Mouse (Mus musculus) thymus, postnatal 0 days (tissue): ENCODE measurements at regions not wholly inside any gene's neighbourhood (a gene's known extent, or its start where the extent isn't known, plus 50 kb on each side); places are given as distances from the start of the nearest gene placed in this dataset.

Experiments
- DNase-seq: peaks from one replicate; pipeline ENCODE4 v3.0.0-alpha.2; 2015; ENCODE audit warnings: low spot score

DNA sequence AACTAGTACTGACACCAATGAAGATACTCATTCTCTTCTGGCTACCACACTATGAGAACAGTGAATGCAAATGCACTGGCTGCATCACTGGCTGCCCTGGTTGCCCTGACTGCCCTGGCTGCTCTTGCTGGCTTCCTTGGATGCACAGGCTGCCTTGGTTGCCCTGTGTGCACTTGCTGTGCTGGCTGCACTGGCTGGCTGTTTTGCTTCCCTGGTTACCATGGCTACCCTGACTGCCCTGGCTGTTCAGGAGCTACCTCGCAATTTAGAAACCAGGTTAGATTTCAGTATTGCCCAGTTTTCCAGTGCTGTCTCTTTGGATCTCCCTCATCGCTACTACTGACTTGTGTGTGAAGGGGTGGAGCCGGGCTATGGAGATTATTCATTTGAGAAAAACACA lies 175.7 kb downstream of the Fat4 start:
- DNase-seq: no peak

- no peak for DNase-seq
Observed at GRCm38 (mm10) chr3:39065457-39065856, 178.7 kb downstream of the Fat4 start.

- no peak for DNase-seq
Observed at GRCm38 (mm10) chr3:39069011-39069410, 182.3 kb downstream of the Fat4 start.

DNA sequence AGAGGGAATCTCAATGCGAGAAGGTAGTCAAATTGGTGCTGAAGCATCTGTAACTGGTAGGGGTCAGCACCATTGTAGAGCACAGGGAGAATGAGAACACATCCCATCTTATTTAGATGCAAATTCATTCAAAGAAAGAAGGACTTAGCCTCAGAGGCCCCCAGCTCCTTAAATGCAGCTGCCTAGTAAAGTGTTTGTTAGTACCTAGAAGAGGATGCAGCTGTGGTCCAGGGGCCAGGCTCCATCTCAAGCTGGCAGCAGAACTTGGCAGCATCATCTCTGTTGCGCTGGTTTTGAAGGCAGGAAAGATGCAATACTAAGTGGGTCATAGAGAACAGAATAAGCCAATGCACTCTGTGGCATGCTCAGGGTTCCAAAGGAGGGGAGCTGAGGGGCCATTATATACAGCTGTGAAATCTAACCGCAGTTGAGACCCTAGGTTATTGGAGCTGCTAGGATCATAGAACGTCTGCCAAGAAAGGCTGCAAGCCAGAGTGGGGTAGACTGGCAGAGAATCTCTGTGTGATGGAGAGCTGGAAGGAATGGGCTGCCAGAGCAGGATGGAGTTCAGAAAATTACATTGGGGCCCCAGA lies 196.0 kb downstream of the Fat4 start:
- no peak for DNase-seq

DNA sequence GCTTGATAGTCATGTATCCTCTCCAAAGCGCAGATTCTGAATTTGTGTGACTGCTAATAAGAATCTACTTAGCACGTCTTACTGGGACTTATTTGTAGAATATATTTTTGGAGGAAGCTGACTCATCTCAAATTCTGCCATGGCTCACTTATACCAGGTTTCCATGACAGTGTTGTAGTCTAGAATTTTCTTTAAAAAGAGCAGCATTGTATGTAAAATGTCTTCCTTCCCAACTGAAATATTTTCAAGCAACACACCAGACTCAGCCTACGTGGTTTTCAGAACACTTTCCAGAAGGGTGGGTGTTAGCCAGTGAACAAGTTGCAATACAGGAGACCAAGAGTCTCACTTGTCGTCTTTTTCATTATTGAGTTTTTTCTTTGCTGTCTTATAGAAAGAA lies 202.2 kb downstream of the Fat4 start:
- no peak for DNase-seq

DNA sequence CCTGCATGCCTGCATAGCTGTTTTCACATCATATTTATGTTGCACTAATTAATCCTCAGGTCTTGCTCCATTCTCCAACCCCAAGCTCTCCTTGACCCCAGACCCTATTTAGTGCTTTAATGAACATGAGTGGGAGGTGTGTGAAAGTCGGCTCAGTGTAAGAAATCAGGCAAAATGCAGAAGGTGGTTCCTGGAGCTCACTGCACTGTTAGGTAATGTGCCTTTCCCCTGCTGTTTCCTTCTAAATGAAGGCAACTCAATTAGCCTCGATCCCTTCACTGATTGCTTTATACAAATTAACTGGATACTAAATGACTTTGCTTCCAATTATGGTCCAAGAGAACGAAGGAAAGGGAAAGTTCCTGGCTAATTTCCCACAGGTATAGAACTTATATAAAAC lies 215.6 kb downstream of the Fat4 start:
- DNase-seq: no peak

DNA sequence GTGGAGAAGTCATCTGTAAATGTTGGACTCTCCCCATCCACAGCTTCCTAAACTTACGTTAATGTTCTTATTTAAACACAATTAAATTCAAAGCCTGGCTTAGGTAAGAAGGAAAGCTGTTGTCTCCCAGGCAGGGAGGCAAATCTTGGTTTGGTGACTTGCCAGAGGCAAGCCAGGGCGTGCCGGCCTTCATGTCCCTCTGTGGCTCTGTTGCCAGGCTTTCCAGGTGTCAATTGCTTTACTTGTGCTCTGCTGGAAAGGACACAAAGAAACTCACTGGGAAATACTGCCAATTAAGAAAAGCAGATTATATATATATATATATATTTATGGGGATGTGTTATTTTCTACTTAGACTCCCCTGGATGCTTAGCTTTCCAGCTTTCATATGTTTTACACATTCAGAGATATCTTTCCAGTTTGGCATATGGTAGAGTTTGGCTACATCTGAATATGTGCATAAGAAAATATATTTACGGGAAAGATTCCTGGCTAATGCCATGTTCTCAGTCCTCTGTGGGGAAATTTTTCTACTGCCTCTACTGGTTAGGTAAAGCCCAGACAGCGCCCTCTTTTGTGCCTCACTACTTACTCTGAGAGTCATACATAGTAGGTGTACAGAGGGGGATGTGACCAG lies 223.1 kb downstream of the Fat4 start:
- no peak for DNase-seq

GRCm38 (mm10) chr3:39114056-39114455 lies 227.3 kb downstream of the Fat4 start:
- no peak for DNase-seq

DNA sequence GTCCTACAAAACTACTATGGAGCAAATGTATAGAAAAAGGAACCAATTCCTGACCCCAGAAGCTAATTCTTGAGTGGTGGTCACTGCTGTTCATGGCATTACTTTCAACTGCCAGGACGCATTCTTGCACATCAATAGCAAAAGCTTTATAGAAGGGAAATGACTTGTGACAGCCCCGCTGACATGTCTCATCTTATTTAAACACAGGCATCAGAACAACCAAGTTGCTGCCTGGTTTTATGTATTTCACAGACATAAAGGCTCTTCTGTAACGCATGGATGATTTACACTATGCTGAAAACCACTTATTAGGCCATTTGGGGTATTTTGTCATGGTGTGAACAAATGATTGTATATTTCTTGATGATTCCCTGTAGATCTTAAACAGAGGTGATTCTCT lies 228.1 kb downstream of the Fat4 start:
- DNase-seq: no peak

- DNase-seq: no peak
Observed at GRCm38 (mm10) chr3:39115441-39115840, 228.7 kb downstream of the Fat4 start.

GRCm38 (mm10) chr3:39122250-39122649 lies 235.5 kb downstream of the Fat4 start:
- no peak for DNase-seq

GRCm38 (mm10) chr3:39130532-39130931 lies 243.8 kb downstream of the Fat4 start:
- DNase-seq: no peak

DNA sequence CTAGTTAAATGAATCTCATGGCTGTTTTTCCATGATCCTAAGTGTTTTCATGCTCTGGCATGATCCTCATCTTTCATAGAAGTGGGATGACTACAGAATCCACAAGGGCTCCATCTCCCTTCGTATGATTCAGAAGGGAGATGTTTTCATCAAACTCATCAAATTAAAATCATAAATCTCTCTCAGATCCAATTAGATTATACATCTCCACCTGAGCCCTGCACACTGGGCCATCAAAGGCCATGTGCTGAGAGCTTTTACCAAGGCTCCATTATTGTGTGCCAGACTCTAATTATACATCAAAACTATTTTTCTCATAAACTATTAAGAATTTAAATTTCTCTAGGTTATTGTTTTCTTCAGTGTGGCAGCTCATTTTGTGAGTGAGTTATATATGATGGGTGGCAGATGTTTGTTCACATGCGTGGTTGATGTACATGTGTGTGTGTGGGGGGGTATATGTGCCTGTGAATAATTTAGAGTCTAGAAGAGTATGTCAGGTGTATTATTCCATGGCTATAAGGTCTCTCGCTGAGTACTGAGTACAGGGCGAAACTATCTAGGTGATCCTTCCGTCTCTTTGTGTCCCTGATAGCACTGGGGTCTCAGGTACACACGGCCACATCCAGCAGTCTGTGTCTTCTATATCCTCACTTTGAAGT lies 278.4 kb downstream of the Fat4 start:
- DNase-seq: no peak

GRCm38 (mm10) chr3:39182646-39183045 lies 295.9 kb downstream of the Fat4 start:
- DNase-seq: no peak

DNA sequence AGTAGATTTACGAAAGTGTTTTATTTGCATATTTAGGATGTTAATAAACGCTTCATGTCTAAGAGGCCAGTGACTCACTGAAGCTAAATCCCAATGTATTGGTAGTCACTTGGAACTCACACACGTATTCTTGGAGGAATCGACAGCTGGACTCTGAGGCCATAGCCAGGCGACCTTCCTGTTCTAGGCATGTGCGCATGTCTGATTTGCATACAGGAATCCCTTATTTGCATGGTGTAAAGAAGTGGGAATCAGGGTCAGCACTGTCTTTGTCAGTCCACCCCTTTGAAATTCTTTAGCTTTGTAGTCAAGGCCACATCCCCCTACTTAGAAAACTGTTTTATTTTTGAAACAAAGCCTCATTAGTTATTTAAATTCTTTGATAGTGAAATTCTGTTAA lies 308.4 kb downstream of the Fat4 start:
- no peak for DNase-seq

DNA sequence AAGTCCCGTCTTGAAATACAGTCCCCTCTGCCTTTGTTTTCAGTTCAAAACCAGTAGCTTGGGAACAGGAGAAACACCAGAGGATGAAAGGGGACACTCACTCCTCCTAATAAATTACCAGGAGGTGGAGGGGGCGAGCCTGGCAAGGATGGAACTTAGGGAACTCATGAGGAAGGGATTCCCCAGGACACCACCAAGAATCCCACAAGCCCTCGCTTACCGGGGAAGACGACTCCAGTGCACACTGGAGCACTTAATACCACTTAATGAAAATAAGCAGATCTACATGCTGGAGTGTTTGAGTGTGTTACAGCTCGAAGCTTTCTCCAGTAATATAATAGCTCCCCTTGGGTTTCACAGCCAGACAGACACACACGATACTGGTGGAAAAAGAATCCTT lies 315.9 kb downstream of the Fat4 start:
- no peak for DNase-seq

- no peak for DNase-seq
Observed at GRCm38 (mm10) chr3:39208651-39209050, 321.9 kb downstream of the Fat4 start.

DNA sequence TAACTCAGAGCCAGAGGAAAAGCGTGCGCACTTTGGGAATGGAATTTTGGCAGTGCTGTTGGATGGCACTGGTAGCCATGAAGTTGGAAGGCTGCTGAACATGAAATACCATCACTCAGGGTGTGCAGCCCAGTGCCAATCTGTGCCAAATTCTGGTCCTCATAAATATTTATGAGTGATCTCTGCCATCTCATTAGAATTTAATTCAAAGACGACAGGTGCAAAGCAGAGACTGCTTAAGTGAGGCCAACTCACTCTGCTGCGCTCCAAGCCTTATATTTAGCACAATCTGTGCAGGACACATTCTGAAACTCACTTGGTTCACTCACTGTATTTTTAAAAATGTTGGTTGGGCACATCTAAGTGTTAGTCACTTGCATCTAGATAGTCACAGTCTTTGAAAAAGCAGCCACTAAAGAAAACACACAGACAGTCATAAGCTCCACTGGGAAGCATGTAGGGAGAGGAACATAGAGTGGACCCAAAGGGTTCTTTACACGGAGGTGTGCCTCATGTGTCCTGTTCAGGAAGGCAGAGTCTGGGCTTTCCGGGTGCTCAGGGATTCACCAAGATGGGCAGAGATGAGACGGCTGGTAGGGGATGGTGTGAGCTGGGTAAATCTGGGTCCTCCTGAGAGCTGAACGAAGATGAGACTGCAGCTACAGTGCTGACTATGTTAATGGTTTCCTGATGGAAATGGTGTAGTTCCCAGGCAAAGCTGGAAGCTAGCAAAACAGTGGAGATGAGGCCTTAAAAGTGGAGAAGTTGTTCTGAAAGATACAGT lies 322.8 kb downstream of the Fat4 start:
- DNase-seq: no peak

GRCm38 (mm10) chr3:39211670-39212069 lies 324.9 kb downstream of the Fat4 start:
- DNase-seq: no peak

DNA sequence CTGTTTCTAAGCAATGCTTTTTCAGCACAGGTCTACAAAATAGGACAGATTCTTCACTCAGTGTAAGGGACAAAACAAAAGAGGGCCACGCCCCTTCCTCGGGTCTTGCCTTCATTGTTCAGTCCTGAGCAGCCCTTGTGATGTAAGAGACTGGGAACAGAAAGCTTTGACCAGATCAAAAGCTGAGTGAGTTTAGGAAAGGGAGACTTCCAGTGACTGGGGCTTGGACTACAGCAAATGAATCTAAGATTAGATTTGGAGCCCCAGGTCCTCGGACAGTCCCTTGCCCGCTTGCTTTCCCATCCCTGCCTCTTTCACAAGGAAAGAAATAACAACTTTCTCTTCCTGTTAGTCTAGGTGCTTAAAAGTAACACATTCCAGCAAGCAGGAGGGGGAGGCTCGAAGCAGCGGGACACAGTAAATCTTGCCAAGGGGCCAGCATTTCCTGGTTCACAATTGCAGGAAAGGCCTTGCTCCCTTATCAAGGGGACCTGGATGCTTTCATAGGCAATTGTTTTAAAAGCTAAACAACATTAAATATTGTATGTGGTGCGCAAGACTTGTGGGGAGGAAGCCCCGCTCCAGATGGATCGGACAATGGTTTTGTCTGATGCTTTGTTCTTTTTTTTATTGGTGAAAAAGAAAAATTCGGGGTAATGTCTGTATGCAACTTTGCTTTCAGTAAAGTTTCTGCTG lies 333.4 kb downstream of the Fat4 start:
- DNase-seq: no peak

DNA sequence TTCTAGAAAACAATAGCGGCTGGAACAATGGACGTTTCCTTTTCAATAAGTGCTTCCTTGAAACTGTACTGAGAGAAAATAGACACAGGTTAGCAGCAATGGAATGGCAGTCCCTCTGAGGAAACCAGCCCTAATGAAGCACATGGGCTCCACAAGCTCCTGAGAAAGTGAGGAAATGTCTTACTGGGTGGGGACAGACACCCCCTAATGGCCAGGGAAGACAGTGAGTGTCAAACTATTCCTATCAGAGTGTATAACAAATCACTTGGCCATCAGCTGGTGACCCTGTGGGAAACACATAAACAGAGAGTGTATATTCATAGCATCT lies 333.9 kb downstream of the Fat4 start:
- no peak for DNase-seq

DNA sequence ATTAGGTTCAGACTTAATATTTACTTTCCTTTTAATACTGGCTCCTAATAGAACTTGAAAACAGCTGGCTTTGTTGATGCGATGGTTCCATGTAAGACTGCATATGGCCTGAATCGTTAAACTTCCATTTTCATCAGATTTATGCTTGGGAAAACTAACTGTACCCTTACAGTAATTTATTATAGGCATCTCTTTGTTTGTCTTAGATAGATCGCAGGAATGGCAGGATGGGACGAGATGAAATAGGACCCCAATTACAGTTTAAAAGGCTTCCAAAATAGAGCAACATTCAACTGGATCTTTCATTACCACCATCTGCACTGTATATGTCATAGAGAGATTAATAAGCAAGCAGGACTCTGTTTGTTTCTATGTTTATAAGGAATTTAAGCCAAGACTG lies 335.3 kb downstream of the Fat4 start:
- no peak for DNase-seq
